Mouse (Mus musculus) layer of hippocampus, adult 11-12 months (tissue): ENCODE data around the gene Slc16a2.
A peak's percentile ranks its signal among the peaks of the same experiment; 100 is the strongest.

Experiments
- DNase-seq: peaks from one replicate; pipeline ENCODE4 v3.0.0; 2022; ENCODE audit warnings: low spot score

Gene Slc16a2

DNA sequence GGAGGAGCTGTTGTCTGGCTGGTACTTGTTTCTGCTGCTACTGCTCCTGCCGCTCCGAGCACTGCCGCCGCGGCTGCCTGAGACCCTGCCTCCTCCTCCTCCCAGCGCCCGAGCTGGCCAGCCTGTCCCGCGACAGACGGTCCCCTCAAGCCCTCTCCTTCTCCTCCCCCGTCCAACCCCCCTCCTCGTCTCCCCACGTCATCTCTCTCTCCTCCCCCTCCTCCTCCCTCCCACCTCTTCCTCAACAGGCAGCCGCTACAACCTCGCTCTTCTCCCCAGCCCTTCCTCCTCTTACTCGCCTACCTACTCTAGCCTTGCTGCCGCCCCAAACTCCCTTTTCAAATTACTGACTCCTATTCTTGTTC is at the start of gene Slc16a2:
Gene Slc16a2, minus strand, starts transcription at position 152 of the 365 bp plus-strand sequence.
- DNase-seq = peak; percentile 37

DNA sequence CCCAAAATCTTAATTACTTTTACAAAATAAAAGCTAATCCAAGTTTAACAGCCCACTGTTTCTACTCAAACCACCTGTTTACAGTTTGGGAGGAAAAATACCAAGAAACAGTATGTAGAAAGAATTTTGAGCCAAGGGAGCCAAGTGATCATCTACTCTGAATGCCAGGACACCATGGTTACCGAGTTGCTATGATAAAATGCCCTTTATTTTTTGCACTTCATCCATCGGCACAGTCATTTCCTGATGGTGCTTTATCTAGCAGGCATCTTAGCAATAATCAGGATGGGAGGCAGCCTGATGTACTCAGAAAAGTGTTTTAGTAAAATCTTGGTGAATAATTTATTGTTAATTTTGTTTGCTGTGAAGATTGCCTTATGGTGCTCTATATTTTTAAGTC is 41.7 kb upstream of the Slc16a2 start:
- peak; percentile 12 for DNase-seq

GRCm38 (mm10) chrX:103862877-103863276 is 41.1 kb upstream of the Slc16a2 start:
- no peak for DNase-seq

- peak; percentile 42 for DNase-seq
Measured at GRCm38 (mm10) chrX:103845266-103845665, 23.5 kb upstream of the Slc16a2 start.

- DNase-seq = no peak
Measured at GRCm38 (mm10) chrX:103828836-103829235, 7.1 kb upstream of the Slc16a2 start.

- DNase-seq = no peak
Measured at GRCm38 (mm10) chrX:103822271-103822811, 558 bp upstream of the Slc16a2 start.

- no peak for DNase-seq
Measured at GRCm38 (mm10) chrX:103821195-103821831, 470 bp downstream of the Slc16a2 start.

DNA sequence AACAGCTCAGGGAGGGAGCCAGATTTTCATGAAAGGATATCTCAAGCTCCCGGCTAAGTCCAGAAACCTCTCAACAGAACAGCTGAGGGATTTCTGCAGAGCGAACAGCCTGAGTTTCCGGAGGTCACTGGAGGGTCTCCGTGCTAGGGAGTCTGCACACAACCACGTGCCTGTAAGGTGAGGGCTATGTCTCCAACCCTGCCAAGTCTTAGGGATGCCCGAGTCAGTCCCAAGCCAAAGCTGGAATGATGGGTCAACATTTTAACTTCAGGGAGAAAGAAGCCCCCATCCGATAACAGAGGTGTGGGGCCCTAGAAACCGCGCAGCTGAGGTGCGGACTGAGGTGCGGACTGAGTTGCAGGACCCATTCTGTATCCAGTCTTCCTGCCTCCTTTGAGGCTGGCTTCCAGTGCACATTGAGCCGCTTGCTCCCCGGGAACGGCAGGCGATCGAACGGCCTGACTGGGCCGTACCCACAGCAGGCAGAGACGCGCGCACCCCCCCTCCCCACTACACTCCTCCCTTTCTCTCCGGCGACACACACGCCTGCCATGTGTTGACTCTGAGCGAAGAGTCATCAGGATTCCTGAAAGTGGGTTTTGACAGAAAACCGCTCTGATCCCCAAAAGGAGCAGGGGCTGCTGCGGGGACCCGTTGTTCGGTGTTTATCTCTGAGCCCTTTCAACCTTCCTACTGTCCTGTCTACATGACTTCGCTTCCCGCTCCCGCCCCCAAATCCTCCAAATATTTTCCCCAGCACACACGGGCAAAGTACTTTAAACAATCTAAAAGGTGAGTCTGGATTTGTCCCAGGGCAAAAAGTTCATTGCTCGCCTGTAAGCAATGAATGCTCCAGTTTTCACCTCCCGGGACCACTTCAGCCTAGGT is 1.2 kb downstream of the Slc16a2 start:
- DNase-seq = peak; percentile 8

- no peak for DNase-seq
Measured at GRCm38 (mm10) chrX:103819253-103819652, 2.5 kb downstream of the Slc16a2 start.

- no peak for DNase-seq
Measured at GRCm38 (mm10) chrX:103812690-103813089, 9.1 kb downstream of the Slc16a2 start.

- no peak for DNase-seq
Measured at GRCm38 (mm10) chrX:103810483-103810882, 11.3 kb downstream of the Slc16a2 start.

DNA sequence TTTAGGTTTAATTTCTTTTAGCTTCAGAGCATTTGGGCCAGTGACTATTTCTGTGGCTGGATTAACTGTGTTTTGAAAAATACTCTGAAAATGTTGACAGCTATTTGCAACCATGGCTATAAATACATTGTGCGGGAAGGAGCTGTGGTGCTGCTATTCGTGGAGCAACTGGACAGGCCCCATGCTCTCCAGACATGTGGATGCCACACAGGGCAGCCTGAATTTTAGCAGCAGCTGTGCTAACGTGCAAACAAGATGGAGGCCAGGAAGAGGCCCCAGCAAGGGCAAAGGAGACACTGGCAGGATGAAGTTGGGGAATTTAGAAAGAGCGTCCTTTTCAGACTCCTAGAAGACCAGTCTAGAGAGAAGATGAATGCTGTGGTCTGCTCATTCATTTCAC is 15.4 kb downstream of the Slc16a2 start:
- no peak for DNase-seq

DNA sequence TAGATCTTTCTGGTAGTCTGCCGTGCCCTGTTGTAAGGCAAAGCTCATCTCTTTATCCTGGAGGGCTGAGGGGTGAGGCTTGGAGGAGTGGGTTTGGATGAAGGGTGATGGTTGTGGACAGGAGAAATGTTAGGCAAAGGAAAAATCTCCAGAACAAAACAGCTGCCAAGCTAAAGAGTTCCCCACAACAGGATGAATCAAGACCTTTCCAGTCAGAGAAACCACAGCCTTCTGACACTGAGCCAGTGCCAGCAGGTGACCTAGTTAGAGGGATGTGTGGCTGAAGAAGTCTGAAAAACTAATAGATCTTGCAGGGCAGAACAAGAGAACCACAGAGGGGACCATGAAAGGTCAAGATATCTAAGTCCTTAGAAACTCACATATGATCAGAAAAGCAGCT is 24.8 kb downstream of the Slc16a2 start:
- no peak for DNase-seq

GRCm38 (mm10) chrX:103795506-103795905 is 26.3 kb downstream of the Slc16a2 start:
- no peak for DNase-seq

DNA sequence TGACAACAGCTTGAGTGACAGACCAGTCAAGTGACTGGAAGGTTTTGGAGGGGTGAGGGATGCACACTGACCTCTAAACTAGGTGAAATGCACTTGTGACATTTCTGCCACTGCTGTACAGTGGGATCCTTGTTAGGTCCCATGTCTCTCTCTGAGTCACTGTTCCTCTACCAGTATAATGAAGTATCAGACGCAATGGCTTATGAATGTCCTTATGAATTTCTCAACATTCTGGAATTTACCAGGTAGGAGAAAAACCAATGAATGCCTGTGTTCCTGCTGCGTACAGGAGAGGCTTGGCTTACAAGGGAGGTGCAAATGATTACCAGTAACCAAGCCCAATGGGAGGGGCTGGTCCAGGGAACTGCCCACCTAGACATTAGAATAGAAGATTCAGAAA is 30.5 kb downstream of the Slc16a2 start:
- no peak for DNase-seq

DNA sequence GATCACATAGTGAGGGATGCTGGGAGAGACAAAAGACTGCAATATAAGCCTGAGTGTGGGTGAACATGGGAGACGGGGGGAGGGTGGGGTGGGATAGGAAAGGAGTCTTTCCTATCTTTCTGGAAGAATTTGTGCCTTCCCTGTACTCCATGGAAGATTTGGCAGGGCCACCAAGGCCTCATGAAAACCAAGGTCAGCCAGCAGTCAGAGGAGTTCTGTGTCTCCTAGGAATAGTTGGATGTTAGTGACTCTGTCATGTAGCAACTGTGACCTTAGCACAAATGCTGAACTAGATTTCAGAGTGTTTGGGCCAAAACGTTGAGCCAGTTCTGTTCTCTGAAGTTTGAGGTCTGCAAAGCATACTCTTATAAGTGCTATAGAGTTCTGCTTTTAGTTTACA is 36.1 kb downstream of the Slc16a2 start:
- no peak for DNase-seq

GRCm38 (mm10) chrX:103776412-103776811 is 45.4 kb downstream of the Slc16a2 start:
- no peak for DNase-seq

GRCm38 (mm10) chrX:103746197-103746596 is 75.6 kb downstream of the Slc16a2 start:
- DNase-seq = no peak

DNA sequence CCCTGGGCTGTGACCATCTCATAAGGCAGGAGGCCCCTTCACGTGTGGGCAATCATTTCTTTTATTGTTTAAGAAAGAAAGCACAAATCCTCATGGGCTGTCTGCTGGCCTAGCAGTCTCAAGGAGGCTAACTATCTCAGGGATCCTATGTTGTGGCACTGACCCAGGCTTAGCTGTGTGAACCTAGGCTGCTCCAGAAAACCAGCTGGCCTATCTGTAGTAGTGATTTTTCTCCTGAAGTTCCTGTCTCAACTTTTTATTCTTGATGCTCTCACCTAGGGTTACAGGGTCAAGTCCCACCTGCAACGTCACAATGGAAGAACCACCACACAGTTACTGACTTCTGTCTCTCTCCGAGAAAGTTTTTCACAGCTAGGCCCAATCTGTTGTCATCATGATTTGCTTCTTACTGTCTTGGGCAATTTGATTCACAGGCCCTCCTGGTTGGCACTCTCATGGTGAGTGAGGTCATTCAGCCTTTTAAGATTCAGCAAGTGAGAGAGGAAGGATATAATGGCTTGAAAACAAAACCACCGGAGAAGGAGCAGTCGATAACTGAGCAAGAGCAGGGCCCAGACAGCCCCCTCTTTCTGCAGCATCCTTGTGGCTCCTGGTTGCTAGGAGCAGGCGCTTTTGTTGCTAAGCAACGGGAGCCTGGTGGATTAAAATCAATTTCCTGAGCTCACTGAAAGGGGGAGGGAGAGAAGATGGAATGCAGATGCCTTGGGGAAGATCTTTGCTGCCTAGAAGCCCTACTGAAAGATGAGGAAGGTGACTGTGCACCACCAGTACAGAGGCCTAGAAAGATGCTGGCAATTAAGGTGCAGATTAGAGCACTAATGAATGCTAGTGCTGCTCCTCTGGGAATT is 77.4 kb downstream of the Slc16a2 start:
- peak; percentile 62 for DNase-seq

DNA sequence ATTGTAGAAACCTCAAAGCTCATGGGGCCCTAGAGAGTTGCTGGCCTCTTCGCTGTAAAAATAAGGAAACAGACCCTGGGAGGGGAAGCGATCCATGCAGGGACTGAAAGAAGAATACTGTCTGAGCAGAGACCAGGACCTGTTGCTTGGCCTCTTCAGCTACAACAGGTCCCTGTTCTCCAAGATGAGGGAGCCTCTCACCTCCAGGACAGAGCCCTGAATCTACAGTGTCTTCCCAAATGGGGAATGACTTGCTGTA is 79.8 kb downstream of the Slc16a2 start:
- no peak for DNase-seq

DNA sequence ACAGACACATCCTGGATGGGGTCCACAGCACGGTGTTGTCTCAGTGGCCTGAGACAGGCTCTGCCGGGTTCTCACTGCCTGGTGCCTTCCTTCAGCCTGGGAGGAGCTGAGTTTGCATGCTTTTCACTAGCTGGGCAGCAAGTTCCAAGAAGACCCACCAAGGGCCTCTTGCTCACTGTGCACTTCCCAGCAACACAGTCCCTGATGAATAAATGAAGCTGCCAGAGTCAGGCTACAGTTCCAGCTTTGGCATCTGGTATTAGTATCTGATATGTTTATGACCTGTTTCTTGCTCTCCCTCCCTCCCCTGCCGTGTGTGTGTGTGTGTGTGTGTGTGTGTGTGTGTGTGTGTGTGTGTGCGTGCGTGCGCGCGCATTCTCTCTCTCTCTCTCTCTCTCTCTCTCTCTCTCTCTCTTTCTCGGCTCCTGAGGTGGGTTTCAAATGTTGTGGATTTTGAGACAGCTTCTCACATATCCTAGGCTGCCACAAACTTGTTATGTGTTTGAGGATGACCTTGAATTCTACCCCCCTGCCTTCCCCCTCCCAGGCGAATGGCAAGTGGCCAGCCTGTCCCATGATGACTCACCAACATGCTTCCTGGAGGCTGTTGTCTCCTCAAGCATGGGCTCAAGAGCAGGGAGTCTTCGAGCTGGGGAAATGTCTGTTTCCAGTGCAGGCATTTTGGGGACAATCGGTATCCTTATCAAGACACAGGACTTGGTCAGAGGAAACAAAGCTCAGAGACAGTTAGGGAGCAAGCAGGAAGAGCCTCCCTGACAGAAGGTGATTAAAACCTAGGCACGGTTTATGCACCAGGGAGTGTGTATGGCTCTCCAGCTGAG is 80.3 kb downstream of the Slc16a2 start:
- DNase-seq = no peak
